Mouse (Mus musculus) left cerebral cortex, postnatal 4 days (tissue): Measurements from ENCODE around the gene Olfr735. TPM values are rescaled to one million over a fixed set of nuclear protein-coding genes. Genes with fewer than 3 reads are reported as not detected.

Source experiments
- DNase-seq: peaks from one replicate; pipeline ENCODE4 v3.0.0-alpha.2; 2022
- intact Hi-C: fragments of 180-260 bp; cut with DNase I; formaldehyde crosslinking; loops from one replicate; pipeline ENCODE4 v1.15.1; 2025
- total RNA-seq, 2 experiments: library from RNA; stranded (reverse); gene quantifications; 2 replicates each; pipeline ENCODE4 v1.2.3; 2021

Gene Olfr735
- under 1 TPM in 1 of 2 experiments, not detected in 1; 0.08 TPM for total RNA-seq

- intact Hi-C loops = no loop called here
- DNase-seq = no peak
Measured at GRCm38 (mm10) chr14:50348796-50349195, at the start of gene Olfr735. TSS of gene Olfr735 (minus strand) at chr14:50348872.

GRCm38 (mm10) chr14:50380863-50381262 lies 32.2 kb upstream of the Olfr735 start, which contains the start of gene Olfr736:
TSS of gene Olfr736 (plus strand) at chr14:50381163.
- intact Hi-C loops = no loop called here
- no peak for DNase-seq

- DNase-seq = no peak
- intact Hi-C loops = no loop called here
Measured at GRCm38 (mm10) chr14:50363561-50363960, 14.9 kb upstream of the Olfr735 start.

GRCm38 (mm10) chr14:50360480-50360879 lies 11.8 kb upstream of the Olfr735 start:
- intact Hi-C loops = no loop called here
- DNase-seq = no peak

- DNase-seq = no peak
- intact Hi-C loops = no loop called here
Measured at GRCm38 (mm10) chr14:50357593-50357992, 8.9 kb upstream of the Olfr735 start, which contains the start of gene Tlr11. TSS of gene Tlr11 (plus strand) at chr14:50357914.

GRCm38 (mm10) chr14:50356725-50357124 lies 8.1 kb upstream of the Olfr735 start:
- no peak for DNase-seq
- intact Hi-C loops = no loop called here

- intact Hi-C loops = no loop called here
Measured at GRCm38 (mm10) chr14:50352438-50352837, 3.8 kb upstream of the Olfr735 start.

GRCm38 (mm10) chr14:50326661-50327060 lies 22.0 kb downstream of the Olfr735 start, which contains the start of gene Olfr734:
TSS of gene Olfr734 (minus strand) at chr14:50326761.
- no peak for DNase-seq
- intact Hi-C loops = no loop called here

More at GRCm38 (mm10) chr14:50352438-50352837, 3.8 kb upstream of the Olfr735 start:
- peak; percentile 10 for DNase-seq

GRCm38 (mm10) chr14:50301422-50301821 lies 47.2 kb downstream of the Olfr735 start, which contains the start of gene Olfr733:
TSS of gene Olfr733 (minus strand) at chr14:50301522.
- intact Hi-C loops = no loop called here
- DNase-seq = no peak

Other genes with a start within 250 kb of the Olfr735 start
- not detected for gene Olfr727, start 225.7 kb downstream of the Olfr735 start, total RNA-seq
- not detected for gene Olfr728, start 206.2 kb downstream of the Olfr735 start, total RNA-seq
- not detected for gene Olfr729, start 196.0 kb downstream of the Olfr735 start, total RNA-seq
- gene Olfr730, start 160.7 kb downstream of the Olfr735 start, total RNA-seq = not detected
- gene Olfr731, start 107.0 kb downstream of the Olfr735 start, total RNA-seq = not detected
- not detected for gene Olfr732, start 64.7 kb downstream of the Olfr735 start, total RNA-seq
- gene Olfr733, start 47.4 kb downstream of the Olfr735 start, total RNA-seq = not detected
- not detected for gene Olfr734, start 22.1 kb downstream of the Olfr735 start, total RNA-seq
- not detected for gene Tlr11, start 9.0 kb upstream of the Olfr735 start, total RNA-seq
- gene Olfr736, start 32.3 kb upstream of the Olfr735 start, total RNA-seq = not detected
- gene Olfr738, start 58.7 kb upstream of the Olfr735 start, total RNA-seq = not detected
- not detected for gene Olfr739, start 69.8 kb upstream of the Olfr735 start, total RNA-seq
- not detected for gene Olfr740, start 96.7 kb upstream of the Olfr735 start, total RNA-seq
- gene Olfr741, start 123.9 kb upstream of the Olfr735 start, total RNA-seq = not detected
- gene Olfr742, start 154.7 kb upstream of the Olfr735 start, total RNA-seq = not detected
- not detected for gene Olfr743, start 173.0 kb upstream of the Olfr735 start, total RNA-seq